Mouse (Mus musculus) kidney, adult 8-10 months (tissue): ENCODE data around the gene Srp68.

Source experiments
- DNase-seq, 2 experiments: peaks; one replicate each; pipeline ENCODE4 v3.0.0; 2022

Srp68 gene

GRCm38 (mm10) chr11:116245616-116246015, 28.4 kb downstream of the Srp68 start:
- DNase-seq, result peak; percentile 71 to 73

- no peak for DNase-seq
These were observed 29.4 kb downstream of the Srp68 start for GRCm38 (mm10) chr11:116244580-116244979.

GRCm38 (mm10) chr11:116241744-116242235, 32.2 kb downstream of the Srp68 start:
- DNase-seq, result peak; percentile 63 to 65

GRCm38 (mm10) chr11:116239797-116240196, 34.2 kb downstream of the Srp68 start:
- no peak for DNase-seq

GRCm38 (mm10) chr11:116237742-116238395, 36.1 kb downstream of the Srp68 start, which contains the start of gene Evpl:
Gene Evpl, minus strand, starts transcription at chr11:116238077.
- peak; percentile 97 for DNase-seq

GRCm38 (mm10) chr11:116234901-116235300, 39.1 kb downstream of the Srp68 start:
- no peak for DNase-seq

- DNase-seq, result no peak
These were observed 41.6 kb downstream of the Srp68 start for GRCm38 (mm10) chr11:116232427-116232826.

GRCm38 (mm10) chr11:116228699-116229098, 45.3 kb downstream of the Srp68 start:
- no peak for DNase-seq

GRCm38 (mm10) chr11:116226414-116226813, 47.6 kb downstream of the Srp68 start:
- DNase-seq, result peak; percentile 70 to 88

- DNase-seq, result no peak
These were observed 51.3 kb downstream of the Srp68 start for GRCm38 (mm10) chr11:116222740-116223059.

GRCm38 (mm10) chr11:116221931-116222739, 51.9 kb downstream of the Srp68 start:
- DNase-seq, result no peak

GRCm38 (mm10) chr11:116219885-116220284, 54.1 kb downstream of the Srp68 start:
- peak; percentile 78 to 83 for DNase-seq

GRCm38 (mm10) chr11:116218737-116219400, 55.1 kb downstream of the Srp68 start:
- DNase-seq, result peak; percentile 92 to 94

GRCm38 (mm10) chr11:116218263-116218662, 55.8 kb downstream of the Srp68 start:
- DNase-seq, result peak; percentile 68 to 88

- DNase-seq, result no peak
These were observed 57.5 kb downstream of the Srp68 start for GRCm38 (mm10) chr11:116216549-116216948.

- DNase-seq, result no peak
These were observed 58.0 kb downstream of the Srp68 start for GRCm38 (mm10) chr11:116215991-116216390.

GRCm38 (mm10) chr11:116215181-116215580, 58.8 kb downstream of the Srp68 start:
- no peak for DNase-seq

- no peak for DNase-seq
These were observed 60.0 kb downstream of the Srp68 start for GRCm38 (mm10) chr11:116213877-116214510.

- no peak for DNase-seq
These were observed 61.2 kb downstream of the Srp68 start for GRCm38 (mm10) chr11:116212847-116213246.

- peak; percentile 56 to 72 for DNase-seq
These were observed 63.3 kb downstream of the Srp68 start for GRCm38 (mm10) chr11:116210696-116211095.

- peak; percentile 74 to 80 for DNase-seq
These were observed 64.8 kb downstream of the Srp68 start for GRCm38 (mm10) chr11:116209257-116209656.

- DNase-seq, result no peak
These were observed 65.4 kb downstream of the Srp68 start for GRCm38 (mm10) chr11:116208660-116209059.

- DNase-seq, result no peak
These were observed 67.3 kb downstream of the Srp68 start for GRCm38 (mm10) chr11:116206678-116207077.
